Mouse (Mus musculus) thymus, adult 2 months (tissue): ENCODE data around the gene Arhgap25.

ENCODE experiments used
- CTCF ChIP-seq: fragments of 200-500 bp; IDR thresholded peaks from 2 replicates; pipeline ENCODE4 v1.5.1; 2012; ENCODE audit warnings: mild to moderate bottlenecking, control low read depth, low read length, moderate library complexity, borderline replicate concordance; ENCODE audit not compliant: control insufficient read depth, poor library complexity, insufficient read depth; ENCODE audit errors: extremely low read depth
- POLR2A ChIP-seq: fragments of 200-500 bp; IDR thresholded peaks from 2 replicates; pipeline ENCODE4 v1.6.1; 2012; ENCODE audit warnings: mild to moderate bottlenecking, low read length, control low read depth, moderate library complexity; ENCODE audit not compliant: control insufficient read depth, poor library complexity, insufficient read depth; ENCODE audit errors: extremely low read depth

GRCm38 (mm10) chr6:87514321-87514720 is 18.7 kb downstream of the Arhgap25 start:
- TF ChIP-seq CTCF (no peak), POLR2A (no peak)
